Comparison of ENCODE assay signal across 24 mouse cellular contexts in the genomic region with DNA sequence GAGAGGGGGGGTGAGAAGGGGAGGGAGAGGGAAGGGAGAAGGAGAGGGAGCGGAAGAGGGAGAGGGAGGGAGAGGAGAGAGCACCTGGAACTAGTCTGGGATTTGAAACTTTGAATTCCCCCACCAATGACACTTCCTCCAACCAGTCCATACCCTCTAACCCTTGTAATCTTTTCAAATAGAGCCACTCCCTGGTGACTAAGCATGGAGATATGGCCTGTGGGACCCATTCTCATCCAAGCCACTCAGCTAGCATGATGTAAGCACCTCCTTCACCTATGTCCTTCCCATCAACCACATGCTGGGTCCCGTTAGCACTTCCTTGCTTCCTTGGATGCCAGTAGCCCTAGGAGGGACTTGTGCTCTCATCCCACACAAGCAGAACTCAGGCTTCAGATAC. TPM values are rescaled to one million over a fixed set of nuclear protein-coding genes. Genes with fewer than 3 reads are reported as not detected.
DNase-seq lines count a peak whose midpoint lies in the region; ATAC-seq and TF ChIP-seq lines count a peak whose summit lies in the region.
"Had no signal": no experiment of that assay in that cellular context is flagged by ENCODE, and none has a peak within 500 bp of the region (broad histone marks: within the 10 kb centered on the region; RNA-seq: fewer than 3 reads in every experiment).

No protein-coding gene starts in this region.

- H3K36me3 ChIP-seq in forebrain, embryonic 11.5 days (ENCODE audit: control insufficient read depth, insufficient read depth, low read length): no peaks in the 10 kb centered on the region
- H3K36me3 ChIP-seq in forebrain, embryonic 15.5 days: no peaks in the 10 kb centered on the region
- H3K36me3 ChIP-seq in stomach, embryonic 16.5 days (ENCODE audit: control insufficient read depth, insufficient read depth, low read length): no peaks in the 10 kb centered on the region
- no peaks in the 10 kb centered on the region for H3K36me3 ChIP-seq in stomach, postnatal 0 days (ENCODE audit: control insufficient read depth, insufficient read depth, low read length)
- no peaks in the 10 kb centered on the region for H3K36me3 ChIP-seq in liver, embryonic 11.5 days (ENCODE audit: control insufficient read depth, insufficient read depth, low read length)
- H3K36me3 ChIP-seq: embryonic facial prominence, embryonic 13.5 days; stomach, embryonic 15.5 days had no signal

- no peaks in the 10 kb centered on the region for H3K9me3 ChIP-seq in forebrain, embryonic 11.5 days (ENCODE audit: control insufficient read depth, low read length)
- H3K9me3 ChIP-seq in forebrain, embryonic 15.5 days: no peaks in the 10 kb centered on the region
- H3K9me3 ChIP-seq in stomach, embryonic 16.5 days (replicated peaks; ENCODE audit: control insufficient read depth, low read length): no peaks in the 10 kb centered on the region
- no peaks in the 10 kb centered on the region for H3K9me3 ChIP-seq in stomach, postnatal 0 days (ENCODE audit: control insufficient read depth, low read length)
- no peaks in the 10 kb centered on the region for H3K9me3 ChIP-seq in liver, embryonic 11.5 days (ENCODE audit: control insufficient read depth, low read length)
- H3K9me3 ChIP-seq: embryonic facial prominence, embryonic 13.5 days; stomach, embryonic 15.5 days had no signal

- H3K9ac ChIP-seq in forebrain, embryonic 11.5 days (ENCODE audit: low read length): no peak overlapping the region
- no peak overlapping the region for H3K9ac ChIP-seq in forebrain, embryonic 15.5 days (replicated peaks)
- H3K9ac ChIP-seq in stomach, embryonic 16.5 days (ENCODE audit: low read length): no peak overlapping the region
- H3K9ac ChIP-seq in stomach, postnatal 0 days (ENCODE audit: low read length): no peak overlapping the region
- H3K9ac ChIP-seq in liver, embryonic 11.5 days (ENCODE audit: low read depth, low read length): 0 out of 2 replicates have a peak overlapping the region, but pooled peaks have one; percentile 25
- H3K9ac ChIP-seq: embryonic facial prominence, embryonic 13.5 days; hindbrain, embryonic 14.5 days; stomach, embryonic 15.5 days had no signal

- H3K27ac ChIP-seq in forebrain, embryonic 11.5 days (ENCODE audit: low read depth, low read length): no peak overlapping the region
- no peak overlapping the region for H3K27ac ChIP-seq in forebrain, embryonic 15.5 days (replicated peaks)
- no peak overlapping the region for H3K27ac ChIP-seq in stomach, embryonic 16.5 days (ENCODE audit: low read length)
- no peak overlapping the region for H3K27ac ChIP-seq in stomach, postnatal 0 days (replicated peaks)
- peak overlapping the region; percentile 74 for H3K27ac ChIP-seq in liver, embryonic 11.5 days (ENCODE audit: low read depth, low read length)
- H3K27ac ChIP-seq: embryonic facial prominence, embryonic 13.5 days; hindbrain, embryonic 14.5 days; stomach, embryonic 15.5 days had no signal

- DNase-seq in forebrain, embryonic 11.5 days (ENCODE audit: low spot score): peak; percentile 36
- no peak for DNase-seq in stomach, postnatal 0 days (ENCODE audit: low spot score)
- no peak for DNase-seq in liver, embryonic 11.5 days (ENCODE audit: low spot score)
- DNase-seq in frontal cortex, postnatal 36 days (ENCODE audit: low spot score in 2 of 2): no peak
- DNase-seq in kidney, postnatal 14 days: no peak
- DNase-seq in spleen, adult 12 weeks (ENCODE audit: low spot score): no peak
- DNase-seq: adrenal gland, adult 2 months; cerebellum, postnatal 14 days; gastrocnemius, postnatal 10 days; heart, adult 18-20 months; heart, postnatal 14 days; kidney, adult 18-20 months; kidney, postnatal 10 days; left cerebral cortex, postnatal 4 days; lung, postnatal 10 days; right cerebral cortex, postnatal 25 days had no signal

- no peak for TF ChIP-seq CTCF in stomach, postnatal 0 days (IDR thresholded peaks at IDR 0.05; ENCODE audit: low read depth)

- WGBS in forebrain, embryonic 11.5 days: 84% methylated on average over 2 of the region's 2 CpGs
- 69% methylated on average over 2 of the region's 2 CpGs for WGBS in forebrain, embryonic 15.5 days
- WGBS in stomach, embryonic 16.5 days: 56% methylated on average over 2 of the region's 2 CpGs
- 57% methylated on average over 2 of the region's 2 CpGs for WGBS in stomach, postnatal 0 days
- WGBS in liver, embryonic 11.5 days: 69% methylated on average over 2 of the region's 2 CpGs

- no peaks in the 10 kb centered on the region for H3K27me3 ChIP-seq in forebrain, embryonic 11.5 days (ENCODE audit: control insufficient read depth, insufficient read depth, low read length)
- H3K27me3 ChIP-seq in forebrain, embryonic 15.5 days: no peaks in the 10 kb centered on the region
- no peaks in the 10 kb centered on the region for H3K27me3 ChIP-seq in stomach, embryonic 16.5 days (ENCODE audit: control insufficient read depth, insufficient read depth, low read length)
- no peaks in the 10 kb centered on the region for H3K27me3 ChIP-seq in stomach, postnatal 0 days (ENCODE audit: control insufficient read depth, insufficient read depth, low read length)
- H3K27me3 ChIP-seq in liver, embryonic 11.5 days (replicated peaks; ENCODE audit: control insufficient read depth, insufficient read depth, low read length): no peaks in the 10 kb centered on the region
- H3K27me3 ChIP-seq: CH12.LX; embryonic facial prominence, embryonic 13.5 days; stomach, embryonic 15.5 days had no signal

- no peak overlapping the region for H3K4me2 ChIP-seq in forebrain, embryonic 11.5 days (ENCODE audit: low read depth, low read length, severe bottlenecking)
- H3K4me2 ChIP-seq in forebrain, embryonic 15.5 days (replicated peaks): no peak overlapping the region
- H3K4me2 ChIP-seq in stomach, embryonic 16.5 days (ENCODE audit: low read depth, low read length): no peak overlapping the region
- H3K4me2 ChIP-seq in stomach, postnatal 0 days (replicated peaks; ENCODE audit: low read depth): no peak overlapping the region
- peak overlapping the region; percentile 54 for H3K4me2 ChIP-seq in liver, embryonic 11.5 days
- H3K4me2 ChIP-seq: embryonic facial prominence, embryonic 13.5 days; hindbrain, embryonic 14.5 days; stomach, embryonic 15.5 days had no signal

- no peak for ATAC-seq in forebrain, embryonic 11.5 days (replicated peaks; ENCODE audit: low FRiP score)
- no peak for ATAC-seq in forebrain, embryonic 15.5 days (replicated peaks)
- ATAC-seq in stomach, embryonic 16.5 days (ENCODE audit: insufficient read depth, low FRiP score): peak; percentile 39; the same call in 1 of the 2 replicates
- ATAC-seq in stomach, postnatal 0 days (ENCODE audit: low FRiP score, low TSS enrichment): no peak
- ATAC-seq in liver, embryonic 11.5 days (replicated peaks; ENCODE audit: low FRiP score): peak; percentile 73

- H3K4me1 ChIP-seq in forebrain, embryonic 11.5 days (replicated peaks; ENCODE audit: control insufficient read depth, insufficient read depth, low read length): peaks cover 12% of the 10 kb centered on the region; the same call in 1 of the 2 replicates
- peaks cover 21% of the 10 kb centered on the region for H3K4me1 ChIP-seq in forebrain, embryonic 15.5 days
- H3K4me1 ChIP-seq in stomach, embryonic 16.5 days (ENCODE audit: control insufficient read depth, insufficient read depth, low read length): peaks cover 9% of the 10 kb centered on the region; the same call in 1 of the 2 replicates
- H3K4me1 ChIP-seq in stomach, postnatal 0 days (replicated peaks; ENCODE audit: control insufficient read depth, insufficient read depth): no peaks in the 10 kb centered on the region
- peaks cover 17% of the 10 kb centered on the region for H3K4me1 ChIP-seq in liver, embryonic 11.5 days (replicated peaks; ENCODE audit: control insufficient read depth, insufficient read depth, low read length)

- TF ChIP-seq EP300 in stomach, postnatal 0 days (optimal IDR thresholded peaks at IDR 0.05): no peak

- H3K4me3 ChIP-seq in forebrain, embryonic 11.5 days (ENCODE audit: low read depth, low read length): no peak overlapping the region
- H3K4me3 ChIP-seq in forebrain, embryonic 15.5 days: no peak overlapping the region
- H3K4me3 ChIP-seq in stomach, embryonic 16.5 days (replicated peaks; ENCODE audit: low read length): no peak overlapping the region
- no peak overlapping the region for H3K4me3 ChIP-seq in stomach, postnatal 0 days (ENCODE audit: low read depth, low read length)
- no peak overlapping the region for H3K4me3 ChIP-seq in liver, embryonic 11.5 days (ENCODE audit: low read depth, low read length)
- H3K4me3 ChIP-seq: embryonic facial prominence, embryonic 13.5 days; stomach, embryonic 15.5 days had no signal

RNA-seq across cellular contexts. Expression of a gene that starts 43.7 kb away (rescaled TPM):
- 4.2 and 4.6 TPM in 2 replicates for polyA plus RNA-seq in forebrain, embryonic 11.5 days (2014; fragmentation: Nextera tagmentation; extraction: Ambion mirVana)
- polyA plus RNA-seq in forebrain, embryonic 15.5 days (2015; fragmentation: Nextera tagmentation; extraction: Ambion mirVana): 5.2 and 5.5 TPM in 2 replicates
- polyA plus RNA-seq in stomach, embryonic 16.5 days (2015; fragmentation: Nextera tagmentation; extraction: Ambion mirVana): 3.3 and 3.6 TPM in 2 replicates
- 2.9 and 3.9 TPM in 2 replicates for polyA plus RNA-seq in stomach, postnatal 0 days (2015; fragmentation: Nextera tagmentation; extraction: Ambion mirVana)
- 3.0 and 4.6 TPM in 2 replicates for polyA plus RNA-seq in liver, embryonic 11.5 days (2014; fragmentation: Nextera tagmentation; extraction: Ambion mirVana)

RNA-seq across cellular contexts. Expression of a gene that starts 43.7 kb away (rescaled TPM):
- not detected in 2 replicates for polyA plus RNA-seq in forebrain, embryonic 11.5 days (2014; fragmentation: Nextera tagmentation; extraction: Ambion mirVana)
- polyA plus RNA-seq in forebrain, embryonic 15.5 days (2015; fragmentation: Nextera tagmentation; extraction: Ambion mirVana): 0.89 TPM in 1 of 2 replicates, not detected in the other
- polyA plus RNA-seq in stomach, embryonic 16.5 days (2015; fragmentation: Nextera tagmentation; extraction: Ambion mirVana): 1.2 and 1.4 TPM in 2 replicates
- polyA plus RNA-seq in stomach, postnatal 0 days (2015; fragmentation: Nextera tagmentation; extraction: Ambion mirVana): 0.79 and 1.3 TPM in 2 replicates
- polyA plus RNA-seq in liver, embryonic 11.5 days (2014; fragmentation: Nextera tagmentation; extraction: Ambion mirVana): 3.9 and 4.4 TPM in 2 replicates
- polyA plus RNA-seq: adrenal gland, adult 2 months; embryonic facial prominence, embryonic 13.5 days; hindbrain, embryonic 14.5 days; liver, adult 2 months; midbrain, postnatal 0 days; stomach, embryonic 15.5 days had no signal

RNA-seq across cellular contexts. Expression of a gene that starts 44.0 kb away (rescaled TPM):
- polyA plus RNA-seq in forebrain, embryonic 11.5 days (2014; fragmentation: Nextera tagmentation; extraction: Ambion mirVana): 98.2 and 107 TPM in 2 replicates
- polyA plus RNA-seq in forebrain, embryonic 15.5 days (2015; fragmentation: Nextera tagmentation; extraction: Ambion mirVana): 80.7 and 91.4 TPM in 2 replicates
- polyA plus RNA-seq in stomach, embryonic 16.5 days (2015; fragmentation: Nextera tagmentation; extraction: Ambion mirVana): 65.3 and 72.4 TPM in 2 replicates
- 33.3 and 36.2 TPM in 2 replicates for polyA plus RNA-seq in stomach, postnatal 0 days (2015; fragmentation: Nextera tagmentation; extraction: Ambion mirVana)
- 67.2 and 73.1 TPM in 2 replicates for polyA plus RNA-seq in liver, embryonic 11.5 days (2014; fragmentation: Nextera tagmentation; extraction: Ambion mirVana)

Comparison
In these comparisons a context has a peak if more than half of its experiments do, and no peak if none do; other contexts are left out.
1. ATAC-seq: peak in stomach, embryonic 16.5 days (single experiment) and liver, embryonic 11.5 days (single experiment); none in forebrain, embryonic 11.5 days (single experiment), forebrain, embryonic 15.5 days (single experiment) and stomach, postnatal 0 days (single experiment).